Comparison of ENCODE assay signal across 8 mouse cellular contexts in the genomic region with DNA sequence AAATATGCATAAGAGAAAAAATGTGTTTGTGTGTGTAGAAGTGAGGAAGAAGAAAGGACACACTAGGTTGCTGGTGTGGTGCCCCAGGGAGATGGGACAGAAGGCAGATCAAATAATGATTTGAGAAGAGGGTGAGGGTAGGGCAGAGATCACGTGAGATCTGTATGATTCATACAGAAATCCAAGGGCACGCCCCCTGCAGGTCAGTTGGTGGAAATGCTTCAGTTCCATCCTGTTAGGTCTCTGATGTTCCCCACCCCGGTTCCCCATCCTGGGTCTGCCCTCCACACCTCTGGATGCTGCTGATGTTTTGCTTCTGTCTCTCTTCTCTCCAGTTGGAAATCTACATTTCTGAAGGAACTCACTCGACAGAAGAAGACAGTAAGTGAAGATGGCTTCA. TPM values are rescaled to one million over a fixed set of nuclear protein-coding genes. Genes with fewer than 3 reads are reported as not detected.
A peak's percentile ranks its signal among the peaks of the same experiment; 100 is the strongest.
DNase-seq lines count a peak whose midpoint lies in the region; ATAC-seq lines count a peak whose summit lies in the region.

No protein-coding gene starts in this region.

- 48% methylated on average over 4 of the region's 4 CpGs for WGBS in midbrain, embryonic 14.5 days
- 60% methylated on average over 4 of the region's 4 CpGs for WGBS in midbrain, embryonic 16.5 days

- no peak overlapping the region for H3K4me3 ChIP-seq in midbrain, embryonic 14.5 days (replicated peaks; ENCODE audit: low read depth, low read length)
- no peak overlapping the region for H3K4me3 ChIP-seq in midbrain, embryonic 16.5 days (ENCODE audit: low read depth, low read length)

- H3K4me1 ChIP-seq in midbrain, embryonic 14.5 days (ENCODE audit: control insufficient read depth, insufficient read depth, low read length): no peaks in the 10 kb centered on the region
- H3K4me1 ChIP-seq in midbrain, embryonic 16.5 days (ENCODE audit: control insufficient read depth, insufficient read depth, low read length): no peaks in the 10 kb centered on the region

- H3K9me3 ChIP-seq in midbrain, embryonic 14.5 days (ENCODE audit: control insufficient read depth, low read length): no peaks in the 10 kb centered on the region
- no peaks in the 10 kb centered on the region for H3K9me3 ChIP-seq in midbrain, embryonic 16.5 days (replicated peaks; ENCODE audit: control insufficient read depth, low read length, poor library complexity, severe bottlenecking)

- no peak for ATAC-seq in midbrain, embryonic 14.5 days (ENCODE audit: low FRiP score, low TSS enrichment)
- ATAC-seq in midbrain, embryonic 16.5 days: no peak
- ATAC-seq in erythroblast, adult 5-6 weeks (replicated peaks; ENCODE audit: low FRiP score, poor library complexity, severe bottlenecking): peak; percentile 79

- H3K36me3 ChIP-seq in midbrain, embryonic 14.5 days (ENCODE audit: control insufficient read depth, insufficient read depth, low read length): peaks cover 66% of the 10 kb centered on the region
- H3K36me3 ChIP-seq in midbrain, embryonic 16.5 days (ENCODE audit: control insufficient read depth, insufficient read depth, low read length): peaks cover 17% of the 10 kb centered on the region

- H3K27ac ChIP-seq in midbrain, embryonic 14.5 days (replicated peaks; ENCODE audit: low read depth, low read length): no peak overlapping the region
- H3K27ac ChIP-seq in midbrain, embryonic 16.5 days (ENCODE audit: low read length): no peak overlapping the region

- H3K9ac ChIP-seq in midbrain, embryonic 14.5 days (replicated peaks; ENCODE audit: low read length): no peak overlapping the region
- no peak overlapping the region for H3K9ac ChIP-seq in midbrain, embryonic 16.5 days (ENCODE audit: low read depth, low read length)

- no peaks in the 10 kb centered on the region for H3K27me3 ChIP-seq in midbrain, embryonic 14.5 days (ENCODE audit: control insufficient read depth, insufficient read depth, low read length)
- no peaks in the 10 kb centered on the region for H3K27me3 ChIP-seq in midbrain, embryonic 16.5 days (ENCODE audit: control insufficient read depth, insufficient read depth, low read depth, low read length)

- peak; percentile 41 for DNase-seq in embryo, embryonic 10 days (ENCODE audit: low spot score)
- no peak for DNase-seq in embryo, embryonic 10.5 days (ENCODE audit: low spot score)
- peak; percentile 18 for DNase-seq in midbrain, embryonic 14.5 days
- peak; percentile 58 for DNase-seq in thymus, postnatal 14 days
- no peak for DNase-seq in cerebellum, adult 11-12 months
- DNase-seq in left cerebral cortex, adult 11 months (ENCODE audit: low spot score): no peak

- H3K4me2 ChIP-seq in midbrain, embryonic 14.5 days (ENCODE audit: low read length): no peak overlapping the region
- H3K4me2 ChIP-seq in midbrain, embryonic 16.5 days (ENCODE audit: low read length): no peak overlapping the region

RNA-seq across cellular contexts. Expression of a gene that starts 9.6 kb away (rescaled TPM):
- 68.4 and 76.2 TPM in 2 replicates for polyA plus RNA-seq in midbrain, embryonic 14.5 days (2014; fragmentation: Nextera tagmentation; extraction: Ambion mirVana)
- 61.0 and 69.5 TPM in 2 replicates for polyA plus RNA-seq in midbrain, embryonic 16.5 days (2015; fragmentation: Nextera tagmentation; extraction: Ambion mirVana)
- total RNA-seq in erythroblast, adult 5-6 weeks (2015; ENCODE audit: low replicate concordance): 71.7 and 81.5 TPM in 2 replicates
- total RNA-seq in erythroblast, adult 5-6 weeks (2017; ENCODE audit: low replicate concordance): 37.1 and 66.1 TPM in 2 replicates

RNA-seq across cellular contexts. Expression of a gene that starts 9.6 kb away (rescaled TPM):
- polyA plus RNA-seq in midbrain, embryonic 14.5 days (2014; fragmentation: Nextera tagmentation; extraction: Ambion mirVana): 55.6 and 87.9 TPM in 2 replicates
- polyA plus RNA-seq in midbrain, embryonic 16.5 days (2015; fragmentation: Nextera tagmentation; extraction: Ambion mirVana): 68.0 and 78.3 TPM in 2 replicates
- 11.1 and 33.4 TPM in 2 replicates for total RNA-seq in erythroblast, adult 5-6 weeks (2015; ENCODE audit: low replicate concordance)
- total RNA-seq in erythroblast, adult 5-6 weeks (2017; ENCODE audit: low replicate concordance): 44.0 and 54.1 TPM in 2 replicates

RNA-seq across cellular contexts. Expression of a gene that starts 22.1 kb away (rescaled TPM):
- polyA plus RNA-seq in midbrain, embryonic 14.5 days (2014; fragmentation: Nextera tagmentation; extraction: Ambion mirVana): 0.66 and 0.78 TPM in 2 replicates
- 0.90 and 1.0 TPM in 2 replicates for polyA plus RNA-seq in midbrain, embryonic 16.5 days (2015; fragmentation: Nextera tagmentation; extraction: Ambion mirVana)
- total RNA-seq in erythroblast, adult 5-6 weeks (2015; ENCODE audit: low replicate concordance): 157 and 171 TPM in 2 replicates
- 252 and 316 TPM in 2 replicates for total RNA-seq in erythroblast, adult 5-6 weeks (2017; ENCODE audit: low replicate concordance)

Comparison
In these comparisons a context has a peak if more than half of its experiments do, and no peak if none do; other contexts are left out.
1. DNase-seq: peak in embryo, embryonic 10 days (single experiment), midbrain, embryonic 14.5 days (single experiment) and thymus, postnatal 14 days (single experiment); none in embryo, embryonic 10.5 days (single experiment), cerebellum, adult 11-12 months (single experiment) and left cerebral cortex, adult 11 months (single experiment).